Mouse (Mus musculus) left cerebral cortex, postnatal 36 days (tissue): Measurements from ENCODE around the gene Pigx. TPM values are rescaled to one million over a fixed set of nuclear protein-coding genes. Genes with fewer than 3 reads are reported as not detected.
"Not testable (repeated sequence)": the region's sequence is repeated elsewhere in the genome, so short reads cannot be mapped to it uniquely, and the experiment has no call there.

Experiments used
- DNase-seq, 2 experiments: peaks; one replicate each; pipeline ENCODE4 v3.0.0; 2021 to 2022; ENCODE audit warnings: low spot score in 2 of 2, mixed read lengths in 1 of 2
- intact Hi-C: fragments of 180-260 bp; cut with DNase I; formaldehyde crosslinking; loops from one replicate; pipeline ENCODE4 v1.15.1; 2025
- total RNA-seq, 2 experiments: library from RNA; stranded (reverse); gene quantifications; 2 replicates each; pipeline ENCODE4 v1.2.3; 2021

Pigx gene
- total RNA-seq, 2 experiments from 2014 or later = 25.8 to 27.8 TPM

DNA sequence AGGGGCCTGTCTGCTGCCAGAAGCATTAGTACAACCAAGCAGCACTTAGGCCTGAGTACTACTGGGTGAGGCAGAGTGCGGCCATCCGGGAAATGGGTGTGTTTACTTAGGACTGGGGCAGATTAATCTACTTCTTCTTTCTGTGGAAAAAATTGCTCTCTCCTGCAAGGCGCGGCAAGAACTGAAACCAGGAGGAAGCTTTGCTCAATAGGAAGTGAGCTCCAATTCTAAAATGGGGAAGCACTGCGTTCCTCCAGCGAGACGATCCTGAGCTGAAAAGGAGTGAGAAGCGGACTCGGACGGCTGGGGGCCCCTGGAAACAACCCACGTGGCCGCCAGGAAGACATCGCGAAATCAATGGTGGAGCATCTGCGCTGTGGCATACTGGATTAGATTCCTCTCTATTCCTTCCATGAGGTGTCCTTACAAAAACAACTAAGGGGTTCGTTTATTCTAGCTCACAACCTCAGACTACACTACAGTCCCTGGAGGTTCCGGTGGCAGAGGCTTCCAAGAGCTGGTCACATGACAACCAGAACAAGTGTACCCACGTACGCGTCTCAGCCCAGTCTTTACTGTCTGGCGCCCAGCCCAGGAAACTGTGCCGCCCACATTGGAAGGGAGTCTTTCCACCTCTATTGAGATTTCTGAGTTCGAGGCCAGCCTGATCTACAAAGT, 14.1 kb upstream of the Pigx start:
- intact Hi-C loops = loop anchor here (5.0 to 10.0 kb wide), 3 partner anchors 101 to 381 kb away; partner anchors contain the start of genes Fbxo45, Wdr53 and Zdhhc19
- DNase-seq = peak; percentile 60 to 62

DNA sequence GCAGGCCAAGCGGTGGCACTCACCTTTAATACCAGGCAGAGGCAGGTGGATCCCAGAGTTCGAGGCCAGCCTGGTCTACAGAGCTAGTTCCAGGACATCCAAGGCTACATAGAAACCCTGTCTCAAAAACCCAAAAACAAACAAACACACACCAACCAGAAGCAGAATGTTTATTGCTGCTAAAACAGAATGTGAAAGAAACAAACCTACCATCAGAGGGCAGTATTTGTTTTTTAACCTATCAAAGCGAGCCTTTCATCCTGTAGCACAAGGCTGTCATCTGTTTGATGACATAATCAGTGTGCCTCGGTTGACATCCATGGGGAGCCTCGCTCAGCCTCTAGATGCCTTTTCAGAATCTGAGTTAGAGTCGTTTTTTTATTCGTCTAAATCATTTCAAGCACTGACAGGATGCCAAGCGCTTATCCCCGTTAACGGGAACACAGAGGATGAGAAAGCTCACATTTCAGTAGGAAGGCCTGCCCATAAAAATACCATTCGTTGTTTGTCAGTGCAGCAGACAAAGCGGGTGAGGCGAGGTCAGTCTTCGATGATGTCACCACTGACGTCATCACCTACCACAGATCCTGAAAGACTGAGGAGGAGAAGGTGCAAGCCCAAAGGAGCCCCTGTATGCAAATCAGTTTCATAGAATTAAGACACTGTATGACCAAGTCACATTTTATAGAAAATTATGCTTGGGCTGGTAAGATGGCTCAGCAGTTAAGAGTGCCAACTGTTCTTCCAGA, 11.6 kb upstream of the Pigx start:
- no peak for DNase-seq
- intact Hi-C loops = loop anchor here (5.0 to 10.0 kb wide), 3 partner anchors 104 to 384 kb away; partner anchors contain the start of genes Fbxo45, Wdr53 and Zdhhc19

DNA sequence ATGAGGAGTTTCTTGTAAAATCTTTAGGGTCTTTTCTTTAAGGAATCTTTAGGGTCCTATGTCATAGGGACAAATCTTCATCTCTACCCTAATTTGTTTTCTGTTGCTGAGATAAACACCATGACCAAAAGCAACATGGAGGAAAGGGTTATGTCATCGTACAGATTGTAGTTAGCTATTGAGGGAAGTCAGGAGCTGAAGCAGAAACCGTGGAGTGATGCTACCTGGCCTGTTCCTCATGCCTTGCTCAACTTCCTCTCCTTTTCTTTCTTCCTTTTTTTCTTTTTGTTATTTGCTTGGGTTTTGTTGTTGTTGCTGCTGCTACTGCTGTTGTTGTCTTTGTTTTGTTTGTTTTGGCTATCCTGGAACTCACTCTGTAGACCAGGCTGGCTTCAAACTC, 9.0 kb upstream of the Pigx start:
- DNase-seq = no peak
- intact Hi-C loops = no loop called here

DNA sequence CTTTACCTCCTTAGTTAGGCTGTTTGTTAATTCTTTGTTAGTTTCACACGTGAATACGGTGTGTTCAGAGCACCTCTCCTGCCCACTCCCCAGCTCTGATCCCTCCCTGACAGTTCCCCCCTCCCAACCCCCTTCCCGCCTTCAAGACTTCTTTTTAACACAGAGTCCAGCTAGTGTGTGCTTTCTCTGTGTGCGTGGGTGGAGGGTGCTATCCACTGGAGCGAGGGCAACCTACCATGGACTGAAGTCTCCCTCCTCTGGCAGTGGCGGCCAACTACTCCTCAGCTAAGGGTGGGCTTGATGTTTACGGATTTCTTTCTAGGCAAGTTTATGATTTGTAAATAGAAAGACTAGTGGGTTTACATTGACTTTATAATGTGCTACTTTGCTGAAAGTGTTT, 8.6 kb upstream of the Pigx start:
- intact Hi-C loops = no loop called here
- DNase-seq = no peak

DNA sequence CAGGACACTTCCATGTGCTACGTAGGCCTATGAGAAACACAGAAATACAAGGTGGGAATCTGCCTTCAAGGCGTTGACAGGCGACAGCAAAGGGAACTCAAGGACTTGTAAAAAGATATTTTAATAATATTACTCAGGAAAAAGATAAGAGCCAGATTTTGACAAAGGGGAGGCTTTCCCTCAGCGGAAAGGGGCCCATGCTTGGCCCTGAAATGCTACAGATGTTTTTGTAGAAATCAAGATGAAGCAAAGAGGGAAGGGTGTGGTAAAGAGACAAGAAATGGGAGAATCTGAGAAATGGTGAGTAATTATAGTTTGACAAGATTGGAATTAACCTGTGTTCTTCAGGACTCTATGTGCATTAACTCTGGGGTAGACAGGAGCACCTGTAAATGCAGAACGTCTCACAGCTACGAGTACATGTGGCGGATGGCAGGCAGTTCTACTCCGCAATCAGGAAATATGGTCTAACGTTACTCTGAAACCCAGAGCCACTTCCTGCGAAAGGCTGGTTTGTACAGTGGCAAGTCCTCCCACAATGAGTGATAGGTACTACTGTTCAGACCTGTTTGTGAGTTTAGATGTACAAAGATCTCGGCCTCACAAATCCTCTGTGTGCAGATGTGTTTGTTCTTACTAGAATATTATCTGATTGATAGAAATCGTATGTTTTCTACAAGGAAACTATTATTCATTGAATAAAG, 8.0 kb upstream of the Pigx start:
- DNase-seq = no peak
- intact Hi-C loops = no loop called here

DNA sequence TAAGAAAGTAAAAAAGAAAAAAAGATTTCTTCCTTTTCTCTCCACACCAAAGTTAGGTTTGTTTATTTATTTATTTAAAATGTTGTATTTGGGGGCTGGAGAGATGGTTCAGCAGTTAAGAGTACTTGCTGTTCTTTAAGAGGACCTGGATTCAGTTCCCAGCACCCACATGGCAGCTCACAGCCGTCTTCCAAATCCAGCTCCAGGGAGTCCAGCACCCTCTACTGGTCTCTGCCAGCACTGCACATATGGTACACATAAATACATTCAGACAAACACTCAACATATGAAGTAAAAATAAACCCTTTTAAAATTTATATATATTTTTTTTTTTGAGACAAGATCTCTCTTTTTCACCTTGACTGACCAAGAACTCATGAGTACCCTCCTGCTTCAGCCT, 6.2 kb upstream of the Pigx start:
- DNase-seq = no peak
- intact Hi-C loops = no loop called here

DNA sequence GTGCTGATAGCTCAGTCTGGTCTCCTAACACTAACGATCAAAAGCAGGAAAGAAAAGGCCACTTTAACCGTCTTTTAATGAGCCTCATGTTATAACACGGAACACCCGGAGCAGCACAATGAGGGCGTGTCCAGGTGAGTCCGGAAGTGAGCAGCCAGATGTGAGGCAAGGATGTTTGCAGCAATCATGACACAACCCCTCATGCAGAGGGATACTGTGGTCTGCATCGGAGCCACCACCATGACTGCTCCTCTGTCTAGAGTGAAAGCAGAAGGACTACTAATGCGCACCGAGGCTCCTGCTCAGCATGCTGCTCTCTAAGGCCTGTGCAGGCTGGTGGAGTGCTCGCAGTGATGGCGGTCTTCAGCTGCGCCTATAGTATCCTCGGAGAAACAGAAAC, 2.8 kb upstream of the Pigx start:
- DNase-seq = no peak
- intact Hi-C loops = no loop called here

DNA sequence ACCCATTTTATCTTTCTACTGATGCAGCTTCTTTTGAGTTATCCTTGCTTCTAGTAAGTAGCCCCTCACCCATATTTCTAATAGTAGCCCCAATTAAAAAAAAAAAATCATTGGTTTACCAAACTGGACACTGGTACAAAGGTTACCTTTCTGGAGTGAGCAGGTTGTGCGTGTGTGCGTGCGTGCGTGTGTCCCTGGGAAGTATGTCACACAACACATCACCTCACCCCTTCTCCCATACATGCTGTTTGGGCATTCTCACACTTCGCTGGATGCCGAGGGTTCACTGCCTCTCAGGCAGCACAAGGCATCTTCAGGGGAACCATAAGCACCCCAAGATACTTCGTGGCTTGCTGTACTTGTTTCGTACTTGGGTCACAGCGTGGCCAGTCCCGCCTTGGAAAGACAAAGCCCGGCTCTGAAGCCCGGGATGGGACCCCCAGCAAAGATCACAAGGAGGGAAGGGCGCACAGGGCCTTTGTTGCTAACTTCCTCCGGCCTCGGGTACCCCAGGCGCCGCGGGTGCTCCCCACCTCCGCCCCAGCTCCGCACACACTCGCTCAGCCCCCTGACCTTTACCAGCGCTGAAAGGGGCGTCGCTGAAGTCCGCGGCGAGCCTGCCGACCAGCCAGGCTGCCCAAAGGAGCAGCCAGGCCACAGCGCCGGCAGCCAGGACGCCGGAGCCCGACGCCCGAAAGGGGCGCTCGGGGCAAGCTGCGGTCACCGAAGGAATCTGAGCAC, 473 bp downstream of the Pigx start:
- DNase-seq = peak in 1 of 2 experiments; percentile 14
- intact Hi-C loops = loop anchor here (5.0 kb wide), 1 partner anchor 52 kb away; no protein-coding TSS in a partner anchor

DNA sequence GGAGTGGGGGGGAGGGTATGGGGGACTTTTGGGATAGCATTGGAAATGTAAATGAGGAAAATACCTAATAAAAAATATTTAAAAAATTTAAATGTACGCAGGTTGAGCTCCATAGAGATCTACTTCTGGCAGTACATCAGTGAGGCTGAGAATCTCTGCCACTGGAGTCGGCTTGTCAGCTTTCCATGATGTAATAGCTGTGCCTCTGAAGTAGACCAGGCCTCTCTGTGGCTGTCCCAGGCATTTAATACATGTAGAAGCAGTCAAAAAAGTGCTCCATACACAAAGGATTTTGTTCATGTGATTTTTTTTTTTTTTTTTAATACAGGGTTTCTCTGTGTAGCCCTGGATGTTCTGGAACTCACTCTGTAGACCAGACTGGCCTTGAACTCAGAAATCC, 1.8 kb downstream of the Pigx start:
- intact Hi-C loops = loop anchor here (5.0 kb wide), 1 partner anchor 50 kb away; no protein-coding TSS in a partner anchor
- not testable (repeated sequence) for DNase-seq

DNA sequence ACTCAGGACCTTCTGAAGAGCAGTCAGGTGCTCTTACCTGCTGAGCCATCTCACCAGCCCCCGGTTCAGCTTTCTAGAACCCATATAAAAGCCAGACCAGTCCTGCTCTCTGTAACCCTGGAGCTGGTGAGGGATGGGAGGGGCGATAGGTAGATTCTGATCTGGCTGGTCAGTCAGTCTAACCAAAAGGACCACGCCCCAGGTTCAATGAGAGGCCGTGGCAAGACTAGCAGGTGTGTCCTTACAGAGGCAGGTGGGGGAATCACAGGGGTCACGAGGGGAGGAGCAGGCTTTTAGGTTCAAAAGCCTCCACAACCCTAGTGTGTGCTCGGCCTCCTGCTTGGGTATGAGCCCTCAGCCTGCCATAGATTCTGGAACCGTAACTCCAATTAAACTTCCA, 8.1 kb downstream of the Pigx start:
- DNase-seq = no peak
- intact Hi-C loops = no loop called here

DNA sequence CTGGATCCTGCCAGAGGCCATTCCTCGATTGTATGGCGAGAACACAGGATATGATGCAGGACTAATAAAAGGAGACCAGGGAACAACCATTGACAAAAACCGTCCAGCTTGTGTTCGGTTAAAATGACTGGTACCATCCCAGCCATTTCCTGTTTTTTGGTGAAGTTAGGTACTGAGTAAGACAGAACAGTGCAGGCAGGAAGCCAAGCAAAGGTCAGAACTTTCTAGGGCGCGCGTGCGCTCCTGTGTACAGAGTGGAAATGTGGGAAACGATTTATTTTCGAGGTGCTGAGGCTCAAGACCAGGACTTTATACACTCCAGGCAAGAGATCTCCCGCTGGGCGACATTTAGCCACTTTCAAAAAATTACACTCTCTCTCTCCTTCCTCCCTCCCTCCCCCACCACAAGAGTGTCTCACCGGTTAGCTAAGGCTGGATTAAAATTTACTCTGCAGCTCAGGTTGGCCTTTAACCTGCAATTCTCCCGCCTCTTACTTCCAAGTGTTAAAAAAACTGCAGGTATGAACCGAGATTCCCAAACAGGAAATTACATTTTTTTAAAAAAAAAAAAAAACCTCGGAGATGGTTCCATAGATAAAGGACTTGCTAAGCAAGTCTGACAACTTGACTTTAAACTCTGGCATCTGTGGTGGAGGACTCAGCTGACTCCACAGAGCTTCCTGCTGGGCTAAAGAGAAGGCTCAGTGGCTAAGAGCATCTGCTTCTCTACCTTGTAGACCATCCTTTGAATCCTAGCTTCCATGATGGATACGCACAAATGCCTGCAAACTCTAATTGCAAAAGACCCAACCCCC, 11.7 kb downstream of the Pigx start:
- intact Hi-C loops = no loop called here
- no peak for DNase-seq

DNA sequence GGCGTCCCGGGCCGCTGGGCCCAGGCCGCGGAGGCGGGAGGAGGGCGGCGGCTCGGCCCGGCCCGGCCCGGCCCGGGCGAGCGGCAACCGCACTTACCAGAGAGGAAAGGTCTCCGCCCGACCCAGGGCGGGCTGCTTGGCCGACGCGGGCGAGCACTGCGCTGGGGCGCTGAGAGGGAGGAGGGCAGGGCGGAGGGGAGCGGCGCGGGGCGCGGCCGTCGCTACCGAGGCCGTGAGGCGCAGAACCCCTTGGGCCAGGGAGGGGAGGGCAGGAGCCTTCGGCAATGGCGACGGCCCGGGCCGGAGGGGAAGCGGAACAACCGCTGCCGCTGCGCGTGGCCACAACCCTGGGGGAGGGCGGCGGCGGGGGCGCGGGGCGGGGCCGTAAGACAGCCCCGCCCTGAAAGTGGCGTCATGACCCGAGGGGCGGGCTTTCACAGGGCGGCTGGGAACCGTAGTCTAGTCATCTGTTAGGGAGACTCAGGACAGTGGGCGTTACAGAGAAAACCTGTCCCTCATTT, 20.5 kb downstream of the Pigx start, which contains the start of gene Pak2:
Pak2 (minus strand) TSS at position 352 of the 521 bp plus-strand sequence.
- peak; percentile 78 to 82 for DNase-seq
- intact Hi-C loops = no loop called here

DNA sequence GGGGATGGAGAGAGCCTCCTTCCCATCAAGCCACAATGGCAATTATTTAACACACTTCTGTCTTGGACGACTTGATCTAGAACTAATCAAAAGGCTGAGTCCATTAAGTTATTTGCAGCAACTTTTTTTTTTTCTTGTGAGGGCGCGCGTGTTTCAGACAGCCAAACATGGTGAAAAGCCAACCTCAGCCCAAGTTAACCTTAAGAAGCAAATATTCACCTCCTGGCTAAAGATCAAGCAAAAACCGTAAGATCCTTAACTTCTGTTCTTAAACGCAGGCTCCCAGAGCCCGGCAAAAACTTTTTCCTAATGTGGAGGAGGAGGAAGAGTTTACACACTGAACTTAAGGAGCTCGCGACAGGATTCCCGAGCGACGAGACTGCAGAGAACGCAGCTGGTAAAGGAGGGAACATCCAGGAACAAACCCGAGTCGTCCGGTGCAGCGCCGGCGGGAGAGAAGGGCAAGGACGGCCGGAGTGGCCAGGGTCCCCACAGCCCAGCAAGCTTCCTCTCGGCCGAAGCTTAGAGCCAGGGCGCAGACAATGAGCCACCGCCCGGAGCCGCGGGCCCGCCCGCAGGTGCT, 21.0 kb downstream of the Pigx start:
- intact Hi-C loops = no loop called here
- peak; percentile 27 to 41 for DNase-seq

DNA sequence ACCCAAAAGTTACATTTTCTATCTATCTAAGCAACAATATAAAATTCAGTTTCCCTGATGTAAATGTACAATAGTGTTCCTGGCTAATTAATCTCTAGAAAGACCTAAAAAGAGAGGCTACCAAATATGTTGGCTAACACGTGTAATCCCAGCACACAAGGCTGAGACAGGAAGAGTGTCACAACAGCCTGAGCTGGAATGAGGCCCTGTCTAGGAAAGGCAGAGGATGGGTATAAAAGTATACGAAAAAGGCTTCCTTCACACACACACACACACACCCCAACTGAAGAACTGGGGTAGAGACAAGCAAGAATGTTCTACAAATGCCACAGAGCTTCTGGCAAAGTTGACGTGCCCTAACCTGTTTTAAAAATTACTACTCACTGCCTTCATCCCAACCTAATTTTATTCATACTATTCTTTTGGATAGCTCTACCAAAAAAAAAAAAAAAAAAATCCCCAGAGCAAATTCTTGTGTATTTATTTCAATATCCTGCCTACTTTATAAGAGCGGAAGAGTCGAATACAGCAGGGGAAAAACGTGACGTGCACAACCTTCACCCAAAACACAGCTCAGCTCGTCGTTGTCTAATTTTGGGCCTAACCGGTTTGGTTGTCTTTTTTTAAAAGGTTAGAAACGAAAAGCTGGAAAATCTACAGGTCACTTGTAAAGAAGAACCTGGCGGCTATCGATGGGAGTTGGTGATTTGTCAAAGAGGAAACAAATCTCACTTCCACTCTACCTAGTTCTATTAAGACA, 21.7 kb downstream of the Pigx start:
- intact Hi-C loops = no loop called here
- no peak for DNase-seq

DNA sequence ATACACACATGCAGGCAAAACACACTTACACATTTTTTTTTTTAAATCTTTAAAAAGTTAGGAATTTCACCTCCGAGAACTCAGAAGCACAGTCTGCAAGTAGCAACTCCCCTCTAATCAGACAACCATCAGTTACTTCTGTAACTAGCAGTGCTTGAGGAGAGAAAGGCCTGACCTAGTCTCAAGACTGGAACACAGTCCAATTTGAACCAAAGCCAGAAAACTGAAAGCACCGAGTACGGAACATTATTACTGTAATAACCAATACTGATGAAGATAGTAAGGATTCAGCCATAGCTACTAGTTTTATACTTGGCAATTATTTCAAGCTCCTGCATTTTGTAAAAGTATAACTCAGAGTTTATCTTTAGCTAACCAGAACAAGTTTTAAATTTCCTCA, 23.1 kb downstream of the Pigx start:
- DNase-seq = no peak
- intact Hi-C loops = no loop called here

DNA sequence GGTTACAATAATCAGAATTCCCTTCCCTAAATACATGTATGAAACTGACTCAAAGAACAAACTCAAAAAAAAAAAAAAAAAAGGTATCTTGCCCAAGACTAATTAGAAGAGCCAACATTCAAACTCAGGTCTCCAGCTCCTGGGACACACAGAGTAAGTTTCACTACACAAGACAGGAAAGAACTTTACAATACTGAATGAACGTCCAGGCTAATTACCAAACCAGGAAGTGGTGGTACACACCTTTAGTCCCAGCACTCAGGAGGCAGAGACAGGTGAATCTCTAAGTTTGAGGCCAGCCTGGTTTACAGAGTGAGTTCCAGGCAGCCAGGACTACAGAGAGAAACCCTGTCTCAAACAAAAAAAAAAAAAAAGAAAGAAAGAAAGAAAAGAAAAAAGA, 23.8 kb downstream of the Pigx start:
- intact Hi-C loops = no loop called here
- no peak for DNase-seq

DNA sequence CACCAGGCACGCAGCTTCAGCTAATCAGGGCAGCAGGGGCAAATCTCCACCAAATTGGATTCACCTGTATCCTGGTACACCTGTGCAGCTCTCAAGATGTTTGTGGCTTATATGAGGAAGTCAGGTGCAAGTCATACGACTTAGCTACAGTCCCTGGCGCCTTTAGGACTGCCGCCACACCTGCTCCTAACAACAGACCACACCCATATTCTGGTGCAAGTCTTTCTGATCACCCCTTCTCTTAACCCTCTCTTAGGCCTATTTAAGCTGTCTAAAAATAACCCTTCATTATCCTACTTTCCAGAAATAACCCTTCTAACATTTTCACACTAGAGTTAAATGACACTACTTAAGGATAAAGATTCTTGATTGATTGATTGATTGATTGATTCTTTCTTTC, 29.5 kb downstream of the Pigx start:
- intact Hi-C loops, DNase-seq: not testable (repeated sequence)
